Mouse (Mus musculus) E14TG2a.4 (cell line): ENCODE data around the gene Arid4b.

Source experiments
- CTCF ChIP-seq: conservative IDR thresholded peaks from 2 replicates; pipeline ENCODE4 v1.5.1; 2014; ENCODE audit warnings: low read length
- NANOG ChIP-seq: IDR thresholded peaks from 2 replicates; pipeline ENCODE4 v1.6.1; 2014; ENCODE audit warnings: borderline replicate concordance, low read length, mixed read lengths

- peak; percentile 14; the same call in 1 of the 2 replicates for TF ChIP-seq CTCF
- TF ChIP-seq NANOG = no peak
Observed at GRCm38 (mm10) chr13:14177989-14178388, 115.0 kb downstream of the Arid4b start.
